Mouse (Mus musculus) gastrocnemius, adult 8-10 months (tissue): ENCODE data around the gene Gna15. TPM values are rescaled to one million over a fixed set of nuclear protein-coding genes. Genes with fewer than 3 reads are reported as not detected.

Experiments
- DNase-seq, 2 experiments: peaks; one replicate each; pipeline ENCODE4 v3.0.0; 2022; ENCODE audit warnings: low spot score in 2 of 2
- total RNA-seq, 4 experiments: library from RNA; stranded (reverse); gene quantifications; 2 replicates each; pipeline ENCODE4 v1.2.4; 2022

Gna15 gene
- total RNA-seq, 4 experiments from 2014 or later: 0.19 to 0.80 (median 0.24) TPM

DNA sequence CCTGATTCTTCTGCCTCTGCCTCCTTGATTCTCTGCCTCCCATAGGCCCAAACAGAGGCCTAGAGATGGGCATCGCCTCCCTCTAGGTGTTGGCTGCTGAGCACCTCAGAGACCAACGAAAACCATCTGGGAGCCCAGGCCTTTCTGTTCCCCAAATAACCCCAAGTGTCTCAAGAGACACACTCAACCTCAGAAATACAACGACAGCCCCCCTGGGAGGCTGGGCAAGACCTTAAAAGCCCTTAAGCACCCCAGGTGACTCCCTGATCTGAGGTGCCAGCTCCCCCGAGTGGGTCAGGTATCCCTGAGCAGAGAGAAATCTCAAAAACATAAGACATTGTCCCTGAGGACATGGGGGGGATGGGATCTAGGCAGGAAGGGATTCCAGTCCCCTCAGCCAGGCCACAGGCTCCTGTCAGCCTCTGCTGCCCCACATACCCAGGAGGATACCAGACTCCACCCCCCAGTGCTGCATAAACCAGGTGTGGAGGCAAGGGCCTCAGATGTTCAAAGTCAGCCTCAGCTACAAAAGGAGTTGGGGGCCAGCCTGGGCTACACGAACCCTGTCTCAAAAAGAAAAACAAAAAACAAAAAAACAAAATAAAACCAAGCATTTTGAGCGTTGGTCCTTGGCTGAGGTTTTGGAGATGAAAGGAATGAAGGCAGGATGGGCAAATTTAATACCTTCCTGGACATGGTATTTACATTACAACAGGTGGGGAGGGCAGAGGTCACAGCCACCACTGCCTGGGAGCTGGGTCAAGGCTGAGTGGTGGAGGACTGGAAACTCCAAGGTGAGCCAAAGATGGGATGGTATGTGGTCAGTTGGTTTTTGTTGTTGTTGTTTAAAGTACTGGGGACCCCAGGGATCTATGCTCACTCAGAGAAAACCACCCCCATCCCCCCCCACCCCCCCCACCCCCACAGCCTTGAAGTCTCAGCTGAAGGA is 30.1 kb upstream of the Gna15 start:
- no peak for DNase-seq

DNA sequence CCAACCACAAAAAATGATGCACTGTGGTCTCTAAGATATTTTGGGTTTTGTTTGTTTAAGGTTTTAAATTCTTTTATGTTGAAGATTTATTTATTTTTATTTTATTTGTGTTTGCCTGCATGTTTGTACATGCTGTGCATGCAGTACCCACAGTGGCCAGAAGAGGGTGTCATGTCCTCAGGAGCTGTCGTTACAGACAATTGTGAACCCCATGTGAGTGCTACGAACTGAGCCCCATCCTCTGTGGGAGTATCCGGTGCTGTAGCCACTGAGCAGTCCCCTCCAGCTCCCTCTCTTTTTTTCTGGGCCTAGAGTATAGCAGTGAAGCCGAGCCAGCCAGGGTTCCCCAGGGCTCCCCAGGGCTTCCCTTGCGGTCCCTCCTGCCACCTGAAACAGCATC is 29.2 kb upstream of the Gna15 start:
- DNase-seq: no peak

DNA sequence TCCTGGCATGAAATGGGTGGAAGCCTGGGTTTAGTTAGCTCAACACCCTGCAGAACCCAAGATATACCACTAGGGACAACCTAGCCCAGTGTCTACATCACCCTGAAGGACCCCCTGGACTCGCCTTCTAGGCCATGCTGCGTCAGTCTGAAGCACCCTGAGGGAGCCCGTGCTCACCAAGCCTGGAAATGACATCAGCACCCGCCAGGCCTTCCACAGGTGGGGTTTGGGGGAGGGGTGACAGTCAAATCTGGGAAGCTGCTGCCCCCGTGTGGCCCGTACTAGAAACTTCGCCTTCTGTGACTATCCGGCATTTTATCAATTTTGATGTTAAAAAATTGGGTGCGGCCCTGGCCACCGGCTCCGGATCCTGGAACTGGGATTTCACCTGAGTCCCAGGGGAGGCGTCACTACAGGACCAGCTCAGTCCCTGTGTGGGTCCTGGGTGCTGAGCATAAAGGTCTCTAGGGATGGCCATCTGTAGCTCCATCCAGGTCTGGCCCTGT is 27.6 kb upstream of the Gna15 start:
- DNase-seq: peak; percentile 70 to 78

DNA sequence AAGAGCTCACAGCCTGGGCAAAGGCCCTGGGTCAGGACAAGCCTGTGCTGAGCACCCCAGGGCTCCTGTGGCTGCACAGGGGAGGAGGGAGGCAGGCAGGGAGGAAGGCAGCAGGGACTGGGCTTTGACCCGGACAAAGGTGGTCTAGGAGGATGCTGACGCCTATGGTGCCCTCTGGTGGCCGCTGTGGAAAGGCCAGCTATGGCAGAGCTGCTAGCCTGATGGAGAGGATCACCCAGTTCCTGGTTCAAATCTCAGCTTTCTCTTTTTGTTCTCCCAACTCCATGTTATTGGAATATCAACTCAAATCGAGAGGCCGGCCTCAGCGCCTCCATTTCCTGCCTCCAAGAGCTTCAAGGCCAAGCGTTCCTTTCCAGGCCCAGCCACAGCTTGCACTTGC is 26.2 kb upstream of the Gna15 start:
- DNase-seq: no peak

DNA sequence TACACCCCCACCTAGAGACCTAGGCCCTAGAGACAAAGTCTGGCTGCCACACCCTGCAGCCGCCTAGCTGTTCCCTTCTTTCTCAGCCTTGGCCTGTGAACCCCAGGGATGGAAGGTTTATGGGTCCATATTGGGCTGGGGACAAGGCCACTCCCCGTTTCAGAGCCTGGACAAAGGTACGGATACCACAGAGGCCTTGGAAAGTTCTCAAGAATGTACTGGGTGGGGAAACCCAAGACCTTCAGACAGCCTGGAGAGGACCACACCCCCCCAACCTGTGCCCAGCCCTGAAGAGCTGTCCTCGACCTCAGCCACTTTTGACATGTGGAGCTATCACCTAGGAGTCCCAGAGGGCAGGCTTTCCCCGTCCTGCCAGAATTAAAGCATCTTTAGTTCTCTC is 24.9 kb upstream of the Gna15 start:
- no peak for DNase-seq

DNA sequence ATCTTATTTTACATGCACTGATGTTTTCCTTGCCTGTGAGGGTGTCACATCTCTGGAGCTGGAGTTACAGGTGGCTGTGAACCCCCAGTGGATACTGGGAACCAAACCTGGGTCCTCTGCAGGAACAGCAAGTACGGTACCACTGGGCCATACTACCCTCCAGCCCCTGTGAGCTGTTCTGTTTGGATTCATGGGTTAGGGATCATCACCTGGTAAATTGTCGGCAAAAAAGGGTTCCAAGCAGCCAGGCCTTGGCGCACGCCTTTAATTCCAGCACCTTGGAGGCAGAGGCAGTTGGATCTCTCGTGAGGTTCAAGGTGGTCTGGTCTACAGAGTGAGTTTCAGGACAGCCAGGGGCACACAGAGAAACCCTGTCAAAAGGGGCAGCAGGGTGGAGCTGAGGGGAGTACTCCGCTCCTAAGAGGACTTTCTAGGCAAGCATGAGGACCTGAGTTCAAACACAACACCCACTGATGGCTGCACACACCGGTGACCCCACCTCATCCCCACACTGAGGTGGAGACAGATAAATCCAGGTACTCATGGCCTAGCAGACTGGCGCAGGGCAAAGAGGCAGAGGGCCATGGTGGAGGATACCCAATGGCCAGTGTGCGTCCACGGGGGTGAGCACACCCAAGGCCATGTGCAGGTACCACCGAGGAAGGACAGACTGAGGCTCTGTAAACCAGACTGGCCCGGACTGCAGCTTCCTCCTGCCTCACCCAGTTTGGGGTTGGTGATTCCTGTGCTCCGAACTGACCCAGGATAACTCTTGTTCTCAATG is 23.0 kb upstream of the Gna15 start:
- no peak for DNase-seq

DNA sequence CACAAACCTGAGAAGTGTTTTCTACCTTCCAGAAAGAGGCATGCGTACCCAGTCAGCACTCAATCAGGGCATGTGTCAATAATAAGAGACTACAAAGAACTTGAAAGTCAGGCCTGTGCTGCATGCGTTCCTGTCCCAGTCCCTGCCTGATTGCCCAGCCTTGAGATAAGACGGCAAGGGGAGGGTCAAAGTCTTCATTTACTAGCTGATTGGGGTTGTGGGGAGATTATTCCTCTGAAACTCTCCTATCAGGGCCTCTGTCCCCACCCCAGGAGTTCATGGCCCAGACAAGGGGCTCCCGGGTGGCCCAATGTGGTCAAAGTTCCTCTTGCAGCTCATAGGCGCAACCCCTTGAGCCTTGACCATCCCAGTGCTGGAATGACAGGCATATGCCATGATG is 22.3 kb upstream of the Gna15 start:
- no peak for DNase-seq

DNA sequence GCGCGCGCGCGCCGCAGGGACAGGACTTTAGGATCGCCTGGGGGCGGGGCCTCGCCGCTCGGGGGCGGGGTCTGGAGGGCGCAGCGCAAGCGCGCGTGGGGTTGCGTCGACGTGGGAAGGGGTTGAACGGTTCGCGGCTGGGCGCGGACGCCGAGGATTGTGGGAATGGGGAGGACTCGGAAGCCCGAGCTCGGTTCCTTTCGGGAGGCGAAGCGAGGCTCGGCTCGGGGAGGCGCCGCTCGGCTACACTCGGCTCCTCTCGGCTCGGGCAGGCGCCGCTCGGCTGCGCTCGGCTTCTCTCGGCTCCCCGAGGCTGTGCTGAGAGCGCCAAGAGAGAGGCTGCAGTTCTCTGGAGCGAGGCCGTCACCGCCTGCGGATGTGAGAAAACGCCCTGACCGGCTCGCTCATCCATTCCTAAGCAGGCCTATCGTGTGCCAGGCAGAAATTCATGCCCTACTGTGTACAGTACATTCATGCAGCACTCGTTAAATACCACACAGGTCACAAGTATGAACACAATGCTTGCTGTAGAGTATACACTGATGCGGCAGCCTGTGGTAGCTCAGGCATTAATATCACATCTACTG is 21.2 kb upstream of the Gna15 start, which contains the start of gene Gna11:
Gna11 (minus strand) TSS at position 30 of the 587 bp plus-strand sequence.
- DNase-seq: peak; percentile 99

DNA sequence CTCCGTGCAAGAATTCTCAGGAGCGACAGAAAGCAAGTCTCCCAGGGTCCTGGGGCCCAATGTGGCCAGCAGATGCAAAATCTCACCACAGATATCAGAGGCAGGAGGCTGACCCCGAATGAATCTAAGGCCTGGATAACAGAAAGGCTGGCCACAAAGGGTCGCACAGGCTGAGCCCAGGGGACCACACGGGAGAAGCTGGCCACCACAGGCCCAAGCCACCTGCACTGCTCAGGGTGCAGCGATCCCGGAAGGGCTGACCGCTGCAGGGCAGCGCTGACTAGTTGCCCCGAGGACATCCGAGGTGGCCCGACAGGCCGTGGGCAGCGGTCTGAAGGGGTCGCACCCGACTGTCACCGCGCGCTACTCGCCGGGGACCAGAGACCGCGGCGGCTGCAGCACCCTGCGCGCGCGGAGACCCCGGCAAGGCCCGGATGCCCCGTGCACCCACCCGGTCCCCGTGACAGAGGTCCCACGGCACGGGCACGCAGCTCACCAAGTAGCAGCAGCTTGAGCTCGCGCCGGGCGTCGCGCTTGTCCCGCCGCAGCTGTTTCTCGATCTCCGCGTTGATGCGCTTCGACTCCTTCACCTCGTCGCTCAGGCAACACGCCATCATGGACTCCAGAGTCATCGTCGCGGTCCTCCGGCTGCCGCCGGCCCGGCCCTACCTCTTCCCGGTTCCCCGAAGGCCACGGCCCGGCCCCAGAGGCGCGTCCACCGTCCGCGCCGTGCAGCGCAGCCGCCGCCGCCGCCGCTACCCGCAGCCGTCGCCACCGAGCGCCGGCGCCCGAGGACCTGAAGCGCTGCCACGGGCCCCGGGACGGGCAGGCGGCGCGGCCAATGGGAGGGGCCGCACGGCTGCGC is 20.5 kb upstream of the Gna15 start:
- no peak for DNase-seq

DNA sequence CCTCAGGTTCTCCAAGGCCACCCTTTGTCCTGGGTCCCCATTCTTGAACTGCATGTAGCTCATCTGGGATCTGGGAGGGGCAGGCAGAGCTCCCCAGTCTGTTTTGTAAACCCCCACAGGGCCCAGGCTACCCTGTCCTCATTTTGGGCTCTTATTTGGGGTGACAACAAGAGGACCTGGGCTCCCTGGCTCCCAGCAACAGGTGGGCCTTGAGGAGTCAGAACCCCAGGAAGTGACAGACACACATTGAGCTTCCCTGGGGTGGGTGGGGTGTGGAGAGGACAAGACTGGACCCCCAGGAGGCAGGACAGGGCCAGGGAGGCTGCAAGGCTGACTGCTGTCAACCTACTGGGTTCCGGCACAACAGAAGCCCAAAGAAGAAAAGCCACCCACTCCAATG is 19.6 kb upstream of the Gna15 start:
- DNase-seq: no peak

DNA sequence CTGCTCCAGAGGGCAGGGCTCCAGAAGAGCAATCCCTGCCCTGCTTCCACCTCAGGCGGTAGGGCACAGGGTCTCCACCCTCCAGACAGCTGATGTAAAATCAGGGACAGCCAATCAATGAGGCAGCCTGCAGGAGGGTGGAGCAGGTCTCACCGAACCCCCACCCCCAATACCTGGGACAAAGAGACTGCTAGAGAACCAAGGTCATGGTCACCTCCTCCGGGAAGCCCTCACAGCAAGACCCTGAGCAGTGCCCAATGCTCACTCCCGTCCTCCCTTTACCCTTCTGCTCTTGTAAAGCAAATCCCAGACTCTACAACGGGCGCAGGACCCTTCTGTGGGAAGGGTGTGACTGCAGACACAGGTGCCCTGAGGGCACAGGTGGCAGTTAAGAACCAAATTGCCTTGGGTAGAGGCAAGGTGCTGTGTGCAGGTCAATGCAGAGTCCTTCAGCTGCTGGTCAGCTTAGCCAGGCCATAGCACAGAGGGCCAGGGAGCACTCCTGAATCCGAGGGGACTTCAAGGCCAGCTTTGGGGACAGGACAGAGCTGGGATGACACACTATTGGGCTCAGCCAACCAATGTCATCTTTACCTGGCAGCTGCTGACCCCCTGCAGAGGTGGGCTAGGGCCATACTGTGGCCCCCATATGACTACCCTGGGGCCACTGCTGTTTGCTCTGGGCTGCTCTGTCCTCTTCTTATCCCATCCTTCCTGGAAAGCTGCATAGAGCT is 18.9 kb upstream of the Gna15 start:
- no peak for DNase-seq

DNA sequence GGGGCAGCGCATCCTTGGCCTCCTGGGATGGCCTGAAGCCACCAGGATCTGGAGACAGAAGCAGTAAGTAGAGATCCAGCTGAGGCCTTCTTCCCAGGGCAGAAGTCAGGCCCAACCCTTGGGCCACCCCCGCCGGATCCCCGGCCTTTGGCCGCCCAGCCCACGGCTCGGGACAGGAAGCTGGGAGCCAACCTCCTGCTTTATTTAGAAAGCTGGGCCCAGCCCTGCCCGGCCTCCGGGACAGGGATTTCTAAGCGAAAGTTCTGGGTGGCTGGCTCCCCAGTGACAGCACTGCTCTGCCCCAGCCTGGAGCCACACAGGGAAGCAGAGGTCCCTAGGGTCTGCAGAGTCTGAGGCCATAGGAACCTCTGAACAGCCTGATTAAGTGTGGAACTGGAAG is 17.8 kb upstream of the Gna15 start:
- peak; percentile 54 to 59 for DNase-seq

DNA sequence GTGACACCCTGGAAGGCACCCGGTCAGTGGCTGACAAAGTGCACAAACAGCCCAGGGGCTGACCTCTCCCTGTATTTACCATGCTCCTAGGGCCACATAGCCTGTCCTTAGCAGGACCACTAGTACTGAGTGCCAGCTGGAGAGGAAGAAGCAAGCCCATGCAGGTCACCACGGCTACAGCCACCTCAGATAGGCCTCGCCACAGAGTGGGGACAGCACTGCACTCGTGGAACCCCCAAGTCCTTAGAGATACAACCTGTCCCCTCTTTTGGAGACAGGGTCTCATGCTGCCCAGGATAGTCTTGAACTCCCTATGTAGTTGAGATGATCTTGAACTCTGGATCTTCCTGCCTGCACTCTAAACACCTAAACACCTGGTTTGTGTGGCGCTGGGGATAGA is 17.3 kb upstream of the Gna15 start:
- DNase-seq: no peak

DNA sequence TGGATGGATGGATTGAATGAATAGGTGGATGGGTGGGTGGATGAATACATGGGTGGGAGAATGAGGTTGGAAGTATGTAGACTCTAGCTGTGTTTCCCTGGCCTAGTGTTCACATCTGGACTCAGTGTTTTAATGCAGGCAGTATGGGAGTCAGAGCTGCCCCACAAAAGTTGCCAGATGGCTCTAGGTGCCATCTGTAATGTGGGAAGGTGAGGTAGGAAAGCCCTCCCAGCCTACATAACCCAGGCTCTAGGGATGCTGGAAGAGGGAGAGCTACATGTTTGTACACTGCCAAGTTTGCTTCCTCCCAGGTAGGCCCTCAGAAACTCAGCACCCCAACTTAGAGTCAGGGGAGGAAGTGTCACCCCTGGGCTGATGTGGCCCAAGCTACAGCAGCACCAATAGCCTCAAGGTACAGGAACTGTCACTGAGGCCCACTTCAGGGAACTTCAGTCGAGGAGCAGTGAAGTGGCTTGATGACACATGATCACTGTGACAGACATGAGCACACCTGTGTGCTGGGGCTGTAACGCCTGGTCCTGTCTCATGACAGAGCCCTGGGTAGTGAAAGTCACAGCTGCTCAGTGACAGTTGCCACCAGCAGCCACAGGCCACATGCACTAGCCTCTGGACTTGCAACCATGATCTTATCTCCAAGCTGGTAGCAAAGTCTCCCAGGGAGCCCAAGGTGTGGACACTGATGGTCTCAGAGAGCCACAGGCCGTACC is 14.5 kb upstream of the Gna15 start:
- DNase-seq: no peak

DNA sequence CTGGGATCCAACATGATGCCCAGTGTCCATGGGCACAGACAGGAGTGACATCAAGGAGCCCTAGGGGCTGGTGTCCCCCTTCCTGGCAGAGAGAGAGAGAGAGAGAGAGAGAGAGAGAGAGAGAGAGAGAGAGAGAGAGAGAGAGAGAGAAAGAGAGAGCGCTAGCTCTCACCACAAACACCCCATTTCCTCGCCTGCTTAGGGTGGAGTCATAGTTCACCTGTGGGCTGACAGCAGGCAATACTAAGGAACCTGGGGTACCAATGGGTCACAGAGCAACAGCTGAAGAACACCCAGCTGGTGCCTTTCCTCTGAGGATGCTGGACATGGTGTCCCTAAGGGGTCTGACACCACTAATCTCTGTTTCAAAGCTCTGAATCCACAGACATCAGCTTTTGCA is 13.4 kb upstream of the Gna15 start:
- no peak for DNase-seq

DNA sequence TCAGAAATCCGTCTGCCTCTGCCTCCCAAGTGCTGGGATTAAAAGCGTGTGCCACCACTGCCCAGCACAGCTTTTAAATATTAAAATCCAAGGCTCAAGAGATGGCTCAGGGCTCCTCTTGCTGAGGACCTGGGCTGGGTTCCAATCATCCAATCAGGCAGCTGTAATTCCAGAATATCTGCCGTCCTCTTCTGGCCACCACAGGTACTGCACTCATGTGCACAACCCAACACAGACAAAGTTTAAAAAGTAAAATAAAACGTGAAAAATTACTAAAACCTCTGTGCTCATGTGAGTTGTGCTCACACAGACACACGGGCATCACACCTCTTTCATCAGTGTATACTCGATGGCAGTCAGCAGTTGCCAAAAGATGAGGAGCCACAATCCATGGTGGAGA is 12.7 kb upstream of the Gna15 start:
- no peak for DNase-seq

DNA sequence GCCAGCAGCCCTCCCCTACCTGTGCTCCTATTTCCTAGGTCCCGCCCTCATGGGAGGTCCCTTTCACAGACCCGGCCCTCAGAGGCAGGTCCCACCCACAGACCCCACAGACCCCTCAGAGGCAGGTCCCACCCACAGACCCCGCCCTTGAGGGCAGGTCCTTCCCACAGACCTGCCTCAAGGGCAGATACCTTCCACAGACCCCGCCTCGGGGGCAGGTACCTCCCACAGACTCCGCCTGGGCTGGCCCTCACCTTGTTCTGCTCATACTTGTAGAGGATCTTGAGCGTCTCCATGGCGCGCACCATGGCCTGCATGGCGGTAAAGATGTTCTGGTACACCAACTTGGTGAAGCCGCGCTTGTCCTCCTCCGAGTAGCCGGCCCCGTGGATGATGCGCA is 10.8 kb upstream of the Gna15 start:
- no peak for DNase-seq

DNA sequence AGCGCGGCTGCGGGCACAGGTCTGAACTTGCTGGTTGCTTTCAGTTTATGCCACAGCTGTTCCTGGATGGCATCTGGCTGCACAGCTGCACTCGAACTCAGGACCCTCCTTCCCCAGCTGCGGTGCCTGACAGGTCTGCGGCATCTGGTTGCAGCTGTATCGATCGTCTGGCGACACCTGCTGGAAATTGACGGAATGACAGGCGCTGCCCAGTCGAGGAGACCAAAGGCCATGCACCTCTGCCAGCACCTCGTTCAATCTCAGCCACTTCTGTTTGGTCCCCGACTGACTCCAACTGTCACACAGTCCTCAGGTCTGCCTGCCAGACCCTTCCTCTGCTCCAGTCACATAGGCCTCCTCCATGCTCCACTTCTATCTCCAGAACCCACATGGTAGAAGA is 2.8 kb upstream of the Gna15 start:
- peak; percentile 60 to 65 for DNase-seq

DNA sequence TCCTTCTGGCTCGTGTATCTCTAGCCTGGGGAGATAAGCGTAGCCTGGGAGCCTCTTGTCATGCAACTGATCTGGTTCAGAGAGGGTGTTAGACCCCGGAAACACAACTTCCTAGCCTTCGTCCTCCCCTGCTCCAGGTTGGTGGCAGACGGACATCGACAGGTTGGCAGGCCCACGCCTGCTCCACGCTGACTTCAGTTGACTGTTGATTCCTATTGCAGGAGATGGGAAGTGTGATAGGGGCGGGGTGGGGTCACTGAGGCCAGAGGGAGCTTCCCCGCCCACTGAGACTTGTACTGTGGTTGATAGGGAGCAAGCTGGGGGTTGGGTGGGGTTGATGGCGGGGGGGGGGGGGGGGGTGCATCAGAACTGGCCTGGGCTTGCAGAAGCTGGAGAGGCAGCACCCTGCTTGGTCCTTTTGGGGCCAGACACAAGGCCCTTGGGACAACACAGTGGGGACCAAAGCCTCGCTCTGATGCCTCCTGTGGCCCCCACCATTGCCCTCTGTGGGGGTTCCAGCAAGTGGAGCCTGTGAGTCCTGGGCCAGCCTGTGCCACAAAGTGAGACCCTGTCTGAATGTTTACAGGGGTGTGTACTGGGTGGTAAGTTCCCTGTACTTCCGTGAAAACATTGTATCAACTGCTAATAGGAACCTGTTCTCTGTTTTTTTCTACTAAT is 1.1 kb upstream of the Gna15 start:
- no peak for DNase-seq
